Mouse (Mus musculus) cerebellum, adult 2 months (tissue): ENCODE measurements around the gene Gucd1.

Experiments
- CTCF ChIP-seq: fragments of 200-500 bp; IDR thresholded peaks from 2 replicates; pipeline ENCODE4 v1.5.1; 2011; ENCODE audit warnings: low read depth, mild to moderate bottlenecking, control low read depth, low read length, moderate library complexity, borderline replicate concordance; ENCODE audit not compliant: insufficient read depth
- POLR2A ChIP-seq: fragments of 200-500 bp; IDR thresholded peaks from 2 replicates; pipeline ENCODE4 v1.6.1; 2011; ENCODE audit warnings: low read length, control low read depth, borderline replicate concordance; ENCODE audit not compliant: insufficient read depth

- TF ChIP-seq CTCF (no peak), POLR2A (no peak)
Observed at GRCm38 (mm10) chr10:75512796-75513195, 5.0 kb downstream of the Gucd1 start.
